Mouse (Mus musculus) thymus, adult 2 months (tissue): Measurements from ENCODE around the gene Lamc3. TPM values are rescaled to one million over a fixed set of nuclear protein-coding genes. Genes with fewer than 3 reads are reported as not detected.
A peak's percentile ranks its signal among the peaks of the same experiment; 100 is the strongest.

ENCODE experiments used
- DNase-seq: peaks from one replicate; pipeline ENCODE4 v3.0.0; 2021
- H3K27ac ChIP-seq: fragments of 200-500 bp; 2 replicates; pipeline ENCODE4 v1.5.1; 2012; ENCODE audit warnings: low read length, control low read depth; ENCODE audit not compliant: control insufficient read depth, insufficient read depth
- H3K27me3 ChIP-seq: fragments of 200-500 bp; 2 replicates; pipeline ENCODE4 v1.6.1; 2012; ENCODE audit warnings: mild to moderate bottlenecking, low read length, moderate library complexity, mixed read lengths; ENCODE audit not compliant: control insufficient read depth, insufficient read depth
- H3K36me3 ChIP-seq: fragments of 200-500 bp; 2 replicates; pipeline ENCODE4 v1.6.1; 2012; ENCODE audit warnings: mild to moderate bottlenecking, low read length, moderate library complexity; ENCODE audit not compliant: control insufficient read depth, insufficient read depth
- H3K4me1 ChIP-seq: fragments of 200-500 bp; replicated peaks from 2 replicates; pipeline ENCODE4 v1.6.1; 2012; ENCODE audit warnings: low read length; ENCODE audit not compliant: control insufficient read depth, insufficient read depth
- H3K4me3 ChIP-seq: fragments of 200-500 bp; 2 replicates; pipeline ENCODE4 v1.5.1; 2012; ENCODE audit warnings: mild to moderate bottlenecking, low read length, control low read depth, moderate library complexity; ENCODE audit not compliant: control insufficient read depth, insufficient read depth
- CTCF ChIP-seq: fragments of 200-500 bp; IDR thresholded peaks from 2 replicates; pipeline ENCODE4 v1.5.1; 2012; ENCODE audit warnings: mild to moderate bottlenecking, control low read depth, low read length, moderate library complexity, borderline replicate concordance; ENCODE audit not compliant: control insufficient read depth, poor library complexity, insufficient read depth; ENCODE audit errors: extremely low read depth
- POLR2A ChIP-seq: fragments of 200-500 bp; IDR thresholded peaks from 2 replicates; pipeline ENCODE4 v1.6.1; 2012; ENCODE audit warnings: mild to moderate bottlenecking, low read length, control low read depth, moderate library complexity; ENCODE audit not compliant: control insufficient read depth, poor library complexity, insufficient read depth; ENCODE audit errors: extremely low read depth
- WGBS: fragments of 180-500 bp; shearing (Covaris S2); methylation state at CpG from one replicate; pipeline ENCODE4 v1.1.7; 2018; 5-methylcytosine and 5-hydroxymethylcytosine counted together
- polyA plus RNA-seq: library from polyadenylated mRNA; depleted of rRNA; stranded (reverse); fragments of >200 nt; gene quantifications from 2 replicates; pipeline ENCODE4 v1.2.3, GENCODE M21; 2012

The Lamc3 gene
- polyA plus RNA-seq, 1 experiment, result 1.1 TPM

- no peak overlapping the region for H3K27ac ChIP-seq
- no peaks in the 10 kb centered on the region for H3K36me3 ChIP-seq
- no peak overlapping the region for H3K4me3 ChIP-seq
- TF ChIP-seq POLR2A, result no peak
- TF ChIP-seq CTCF, result no peak
- no peak for DNase-seq
- WGBS, result 85% methylated on average over 1 of the region's 1 CpGs
- no peaks in the 10 kb centered on the region for H3K4me1 ChIP-seq
- H3K27me3 ChIP-seq, result no peaks in the 10 kb centered on the region
Observed at GRCm38 (mm10) chr2:31938298-31938697, 51.2 kb downstream of the Lamc3 start.

DNA sequence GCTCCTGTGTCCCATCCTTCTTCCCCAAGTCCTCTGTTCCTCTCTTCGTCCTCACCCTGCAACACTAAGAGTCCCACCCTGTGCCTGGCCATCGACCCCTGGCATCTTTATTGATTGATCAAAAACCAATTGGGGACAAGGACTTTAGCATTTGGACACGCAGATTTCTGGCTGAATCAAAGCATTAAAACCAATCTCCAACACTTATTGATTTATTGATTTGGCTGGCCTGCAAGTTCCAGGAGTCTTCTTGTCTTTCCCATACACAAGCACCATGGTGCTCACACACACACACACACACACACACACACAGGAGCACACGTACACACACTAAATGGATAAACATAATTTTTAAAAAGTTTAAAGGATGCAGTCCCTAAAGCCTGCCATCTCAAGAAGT lies 55.9 kb downstream of the Lamc3 start:
- Histone ChIP-seq H3K4me3 (no peak overlapping the region), H3K27me3 (no peaks in the 10 kb centered on the region), H3K36me3 (no peaks in the 10 kb centered on the region), H3K4me1 (no peaks in the 10 kb centered on the region), H3K27ac (no peak overlapping the region)
- DNase-seq, result no peak
- WGBS, result 61% methylated on average over 4 of the region's 4 CpGs
- TF ChIP-seq POLR2A (no peak), CTCF (no peak)

GRCm38 (mm10) chr2:31945580-31945979 lies 58.5 kb downstream of the Lamc3 start:
- no peak for DNase-seq
- H3K27ac ChIP-seq, result no peak overlapping the region
- H3K4me1 ChIP-seq, result peaks cover 8% of the 10 kb centered on the region
- no peaks in the 10 kb centered on the region for H3K36me3 ChIP-seq
- peaks cover 16% of the 10 kb centered on the region for H3K27me3 ChIP-seq
- H3K4me3 ChIP-seq, result no peak overlapping the region
- WGBS, result 77% methylated on average over 2 of the region's 2 CpGs
- TF ChIP-seq POLR2A (no peak), CTCF (no peak)

DNA sequence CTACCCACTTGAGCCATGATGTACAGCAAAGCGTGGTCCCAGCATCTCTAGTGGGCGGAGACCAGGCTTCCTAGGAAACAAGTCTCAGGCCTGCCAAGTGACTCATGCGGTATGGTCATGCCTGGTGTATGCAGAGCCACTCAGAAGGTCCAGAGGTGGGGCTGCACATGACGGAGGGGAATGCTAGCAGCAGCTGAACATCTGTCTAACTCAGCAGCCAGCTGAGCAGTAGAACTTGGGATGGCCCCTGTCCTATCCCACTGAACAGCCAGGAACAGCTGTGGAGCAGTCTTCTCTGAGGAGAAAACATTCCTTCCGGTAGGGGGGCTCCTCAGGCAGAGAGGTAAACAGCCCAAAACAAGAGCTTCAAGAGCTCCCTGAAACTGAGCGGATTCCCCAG lies 61.3 kb downstream of the Lamc3 start:
- Histone ChIP-seq H3K27ac (no peak overlapping the region), H3K27me3 (peaks cover 19% of the 10 kb centered on the region), H3K4me3 (no peak overlapping the region), H3K4me1 (peaks cover 9% of the 10 kb centered on the region), H3K36me3 (no peaks in the 10 kb centered on the region)
- TF ChIP-seq POLR2A (no peak), CTCF (no peak)
- no peak for DNase-seq
- 87% methylated on average over 6 of the region's 6 CpGs for WGBS

DNA sequence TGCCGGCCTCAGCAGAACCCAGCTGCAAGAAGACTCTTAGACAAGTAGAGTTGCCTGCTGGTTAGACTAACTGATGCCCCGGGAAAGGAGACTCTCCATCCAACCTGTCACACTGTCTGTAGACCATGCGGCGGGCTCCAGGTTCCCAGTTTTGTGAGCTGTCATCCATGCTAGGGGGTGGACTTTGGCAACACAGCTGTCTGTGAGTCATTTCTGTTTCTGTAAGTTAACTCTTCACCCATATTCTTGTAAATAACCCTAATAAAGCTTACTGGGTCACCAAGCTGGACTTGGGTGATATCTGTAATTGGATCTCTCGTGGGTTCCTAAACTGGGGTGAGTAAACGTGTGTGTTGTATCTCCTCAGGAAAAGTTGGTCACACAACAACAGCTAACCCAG lies 61.7 kb downstream of the Lamc3 start:
- TF ChIP-seq POLR2A (no peak), CTCF (no peak)
- peaks cover 9% of the 10 kb centered on the region for H3K4me1 ChIP-seq
- 74% methylated on average over 6 of the region's 6 CpGs for WGBS
- H3K27me3 ChIP-seq, result peaks cover 19% of the 10 kb centered on the region
- no peak overlapping the region for H3K27ac ChIP-seq
- DNase-seq, result no peak
- no peak overlapping the region for H3K4me3 ChIP-seq
- no peaks in the 10 kb centered on the region for H3K36me3 ChIP-seq

DNA sequence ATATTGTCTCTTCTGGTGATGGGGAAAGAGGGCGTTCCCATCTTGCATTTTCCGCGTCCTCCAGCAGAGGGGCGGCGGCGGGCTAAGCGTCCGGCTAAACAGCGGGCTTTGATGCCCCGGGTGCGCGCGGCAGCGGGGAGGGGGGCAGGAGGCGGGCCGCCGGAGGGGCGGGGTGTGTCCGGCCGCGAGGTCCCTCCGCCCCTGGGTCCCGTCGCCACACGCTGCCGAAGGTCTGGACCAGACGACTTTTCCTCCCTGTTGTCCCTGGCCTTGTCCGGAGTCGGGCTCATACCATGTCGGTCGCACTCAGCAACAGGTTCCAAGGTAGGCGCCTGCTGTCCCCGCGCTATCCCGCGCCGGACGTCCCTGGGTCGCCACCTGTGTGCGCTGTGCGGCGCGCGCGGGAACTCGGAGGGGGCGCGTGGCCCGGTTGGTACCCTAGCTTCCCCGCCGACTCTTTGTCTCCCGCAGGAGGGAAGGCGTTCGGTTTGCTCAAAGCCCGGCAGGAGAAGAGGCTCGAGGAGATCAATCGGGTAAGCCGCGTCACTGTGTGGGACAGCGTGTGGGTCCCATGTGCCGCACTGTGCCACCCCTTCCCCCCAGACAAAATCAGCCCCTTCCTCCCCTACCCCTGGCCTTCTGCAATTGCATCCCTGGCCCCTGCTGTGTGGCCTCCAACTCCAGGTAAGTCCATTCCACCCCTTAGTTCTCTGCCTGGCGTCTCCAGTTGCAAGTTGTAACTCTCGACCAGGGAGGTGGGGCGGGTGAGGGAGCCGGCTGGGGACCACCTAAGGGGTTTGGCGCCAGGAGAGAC lies 63.2 kb downstream of the Lamc3 start, which contains the start of gene Aif1l:
Gene Aif1l, plus strand, starts transcription at position 82 of the 814 bp plus-strand sequence.
- H3K36me3 ChIP-seq, result no peaks in the 10 kb centered on the region
- H3K4me3 ChIP-seq, result peak within 1 kb of the TSS; percentile 38
- TF ChIP-seq CTCF, result no peak
- TF ChIP-seq POLR2A, result no peak
- 1% methylated on average over 66 of the region's 66 CpGs for WGBS
- H3K27ac ChIP-seq, result no peak within 1 kb of the TSS
- peak; percentile 30 for DNase-seq
- peaks cover 9% of the 10 kb centered on the region for H3K4me1 ChIP-seq
- H3K27me3 ChIP-seq, result peaks cover 19% of the 10 kb centered on the region

GRCm38 (mm10) chr2:31950966-31951365 lies 63.9 kb downstream of the Lamc3 start:
- WGBS, result 43% methylated on average over 9 of the region's 9 CpGs
- Histone ChIP-seq H3K27ac (no peak overlapping the region), H3K4me3 (no peak overlapping the region), H3K27me3 (peaks cover 19% of the 10 kb centered on the region), H3K36me3 (no peaks in the 10 kb centered on the region), H3K4me1 (peaks cover 9% of the 10 kb centered on the region)
- TF ChIP-seq POLR2A (no peak), CTCF (no peak)
- DNase-seq, result no peak

- TF ChIP-seq CTCF (no peak), POLR2A (no peak)
- WGBS, result 89% methylated on average over 10 of the region's 10 CpGs
- no peak overlapping the region for H3K27ac ChIP-seq
- H3K4me3 ChIP-seq, result no peak overlapping the region
- H3K27me3 ChIP-seq, result peaks cover 19% of the 10 kb centered on the region
- peaks cover 9% of the 10 kb centered on the region for H3K4me1 ChIP-seq
- H3K36me3 ChIP-seq, result no peaks in the 10 kb centered on the region
- no peak for DNase-seq
Observed at GRCm38 (mm10) chr2:31952236-31952635, 65.1 kb downstream of the Lamc3 start.
